Mouse (Mus musculus): ENCODE results near the gene Adrm1. TPM values are rescaled to one million over a fixed set of nuclear protein-coding genes. Genes with fewer than 3 reads are reported as not detected.
"Not testable (repeated sequence)": the region's sequence is repeated elsewhere in the genome, so short reads cannot be mapped to it uniquely, and the experiment has no call there.

Adrm1 gene
- polyA plus RNA-seq, 1 experiment from 2014 or later = 165 TPM

GRCm38 (mm10) chr2:180165855-180166254 is 5.4 kb upstream of the Adrm1 start:
- no peaks in the 10 kb centered on the region for H3K9me3 ChIP-seq
- no peak for ATAC-seq (ENCODE audit: insufficient number of reproducible peaks, low FRiP score, low TSS enrichment, low read depth)
- 81% methylated on average over 2 of the region's 2 CpGs for WGBS

GRCm38 (mm10) chr2:180166869-180167268 is 4.4 kb upstream of the Adrm1 start:
- Histone ChIP-seq H3K36me3 (peaks cover 24% of the 10 kb centered on the region), H3K4me1 (peaks cover 8% of the 10 kb centered on the region; the same call in 1 of the 2 replicates), H3K4me2 (no peak overlapping the region), H3K9me3 (no peaks in the 10 kb centered on the region), H3K9ac (no peak overlapping the region), H3K27ac (no peak overlapping the region), H3K4me3 (no peak overlapping the region), H3K27me3 (no peaks in the 10 kb centered on the region)
- ATAC-seq (ENCODE audit: insufficient number of reproducible peaks, low FRiP score, low TSS enrichment, low read depth) = no peak
- WGBS = 72% methylated on average over 2 of the region's 2 CpGs

More at GRCm38 (mm10) chr2:180165855-180166254, 5.4 kb upstream of the Adrm1 start:
- Histone ChIP-seq H3K27ac (no peak overlapping the region), H3K4me2 (no peak overlapping the region), H3K9ac (no peak overlapping the region), H3K36me3 (peaks cover 34% of the 10 kb centered on the region), H3K27me3 (no peaks in the 10 kb centered on the region), H3K4me3 (no peak overlapping the region), H3K4me1 (peaks cover 5% of the 10 kb centered on the region; the same call in 1 of the 2 replicates)

- 75% methylated on average over 11 of the region's 11 CpGs for WGBS
- H3K27me3 ChIP-seq = no peaks in the 10 kb centered on the region
- H3K9ac ChIP-seq = no peak overlapping the region
- H3K4me2 ChIP-seq = peak overlapping the region; percentile 63
- H3K9me3 ChIP-seq = no peaks in the 10 kb centered on the region
- peaks cover 24% of the 10 kb centered on the region for H3K36me3 ChIP-seq
- ATAC-seq (ENCODE audit: insufficient number of reproducible peaks, low FRiP score, low TSS enrichment, low read depth) = no peak
- peak overlapping the region; percentile 71; the same call in 1 of the 2 replicates for H3K27ac ChIP-seq
- H3K4me3 ChIP-seq = no peak overlapping the region
- H3K4me1 ChIP-seq = peaks cover 27% of the 10 kb centered on the region
Measured at GRCm38 (mm10) chr2:180170151-180170805, 1.0 kb upstream of the Adrm1 start.

- H3K4me1 ChIP-seq = peaks cover 27% of the 10 kb centered on the region
- peak overlapping the region; percentile 90 for H3K4me2 ChIP-seq
- H3K27me3 ChIP-seq = no peaks in the 10 kb centered on the region
- peaks cover 35% of the 10 kb centered on the region for H3K36me3 ChIP-seq
- ATAC-seq (ENCODE audit: insufficient number of reproducible peaks, low FRiP score, low TSS enrichment, low read depth) = peak; percentile 66
- H3K9me3 ChIP-seq = no peaks in the 10 kb centered on the region
- peak overlapping the region; percentile 100 for H3K4me3 ChIP-seq
- WGBS = under 1% methylated on average over 80 of the region's 80 CpGs
- peak overlapping the region; percentile 94 for H3K9ac ChIP-seq
- H3K27ac ChIP-seq = peak overlapping the region; percentile 93
Measured at GRCm38 (mm10) chr2:180171522-180172070, 311 bp downstream of the Adrm1 start.

GRCm38 (mm10) chr2:180172152-180172551 is 867 bp downstream of the Adrm1 start:
- H3K9me3 ChIP-seq = no peaks in the 10 kb centered on the region
- H3K4me2 ChIP-seq = peak overlapping the region; percentile 90
- H3K36me3 ChIP-seq = peaks cover 41% of the 10 kb centered on the region
- 0 out of 2 replicates have a peak overlapping the region, but pooled peaks have one; percentile 2 for H3K27ac ChIP-seq
- peak overlapping the region; percentile 100 for H3K4me3 ChIP-seq
- ATAC-seq (ENCODE audit: insufficient number of reproducible peaks, low FRiP score, low TSS enrichment, low read depth) = no peak
- H3K27me3 ChIP-seq = no peaks in the 10 kb centered on the region
- 6% methylated on average over 9 of the region's 9 CpGs for WGBS
- peaks cover 27% of the 10 kb centered on the region for H3K4me1 ChIP-seq
- H3K9ac ChIP-seq = peak overlapping the region; percentile 94

- H3K27me3 ChIP-seq = no peaks in the 10 kb centered on the region
- peaks cover 51% of the 10 kb centered on the region for H3K36me3 ChIP-seq
- ATAC-seq (ENCODE audit: insufficient number of reproducible peaks, low FRiP score, low TSS enrichment, low read depth) = no peak
- H3K4me2 ChIP-seq = peak overlapping the region; percentile 90
- H3K9me3 ChIP-seq = no peaks in the 10 kb centered on the region
- H3K9ac ChIP-seq = no peak overlapping the region
- H3K27ac ChIP-seq = no peak overlapping the region
- H3K4me1 ChIP-seq = peaks cover 27% of the 10 kb centered on the region
- WGBS = 71% methylated on average over 4 of the region's 4 CpGs
- H3K4me3 ChIP-seq = 0 out of 2 replicates have a peak overlapping the region, but pooled peaks have one; percentile 1
Measured at GRCm38 (mm10) chr2:180173163-180173562, 1.9 kb downstream of the Adrm1 start.

DNA sequence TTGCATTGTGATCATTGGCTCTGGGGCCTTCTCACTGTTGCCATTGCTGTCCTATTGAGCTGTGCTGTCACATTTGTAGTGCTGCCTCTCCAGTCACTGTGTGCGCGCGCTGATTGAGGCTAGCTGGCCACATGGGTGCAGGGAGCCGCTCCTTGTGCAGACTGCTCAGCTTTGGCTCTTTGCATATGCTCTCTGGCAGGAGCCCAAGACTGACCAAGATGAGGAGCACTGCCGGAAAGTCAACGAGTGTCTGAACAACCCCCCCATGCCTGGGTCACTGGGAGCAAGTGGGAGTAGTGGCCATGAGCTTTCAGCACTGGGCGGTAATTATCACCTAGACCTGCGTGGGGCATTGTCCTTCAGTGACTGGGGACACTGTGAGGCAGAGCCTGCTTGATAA is 2.4 kb downstream of the Adrm1 start:
- not testable (repeated sequence) for H3K9me3 ChIP-seq; H3K4me3 ChIP-seq; H3K4me2 ChIP-seq; H3K27me3 ChIP-seq; ATAC-seq (ENCODE audit: insufficient number of reproducible peaks, low FRiP score, low TSS enrichment, low read depth); H3K9ac ChIP-seq; H3K27ac ChIP-seq
- Histone ChIP-seq H3K4me1 (peaks cover 27% of the 10 kb centered on the region), H3K36me3 (peaks cover 56% of the 10 kb centered on the region)
- WGBS = 90% methylated on average over 8 of the region's 8 CpGs

DNA sequence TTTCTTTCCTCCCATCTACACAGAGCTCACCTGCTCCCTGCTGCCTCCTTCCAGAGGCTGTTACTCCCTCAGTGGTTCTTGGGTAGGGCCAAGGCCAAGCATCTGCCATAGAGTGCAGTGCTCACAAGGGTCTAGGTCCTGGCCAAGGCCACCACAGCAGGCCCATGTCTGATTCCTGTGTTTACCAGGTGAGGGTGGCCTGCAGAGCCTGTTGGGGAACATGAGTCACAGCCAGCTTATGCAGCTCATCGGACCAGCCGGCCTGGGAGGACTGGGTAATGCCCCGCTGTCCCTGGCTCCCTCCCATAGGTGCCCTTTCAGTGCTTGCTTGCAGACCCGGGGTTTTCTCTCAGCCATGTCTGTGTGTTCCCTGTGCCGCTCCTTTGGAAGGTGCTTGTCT is 2.8 kb downstream of the Adrm1 start:
- Histone ChIP-seq H3K4me3 (no peak overlapping the region), H3K27me3 (no peaks in the 10 kb centered on the region), H3K4me1 (peaks cover 27% of the 10 kb centered on the region), H3K9ac (no peak overlapping the region), H3K9me3 (no peaks in the 10 kb centered on the region), H3K4me2 (no peak overlapping the region), H3K27ac (no peak overlapping the region), H3K36me3 (peaks cover 61% of the 10 kb centered on the region)
- no peak for ATAC-seq (ENCODE audit: insufficient number of reproducible peaks, low FRiP score, low TSS enrichment, low read depth)
- 92% methylated on average over 5 of the region's 5 CpGs for WGBS

GRCm38 (mm10) chr2:180175725-180176124 is 4.4 kb downstream of the Adrm1 start:
- 89% methylated on average over 7 of the region's 7 CpGs for WGBS
- ATAC-seq (ENCODE audit: insufficient number of reproducible peaks, low FRiP score, low TSS enrichment, low read depth) = no peak
- no peak overlapping the region for H3K4me3 ChIP-seq
- H3K4me1 ChIP-seq = peaks cover 23% of the 10 kb centered on the region
- H3K9ac ChIP-seq = no peak overlapping the region
- no peak overlapping the region for H3K4me2 ChIP-seq
- peaks cover 72% of the 10 kb centered on the region for H3K36me3 ChIP-seq
- H3K9me3 ChIP-seq = no peaks in the 10 kb centered on the region
- H3K27ac ChIP-seq = no peak overlapping the region
- no peaks in the 10 kb centered on the region for H3K27me3 ChIP-seq

DNA sequence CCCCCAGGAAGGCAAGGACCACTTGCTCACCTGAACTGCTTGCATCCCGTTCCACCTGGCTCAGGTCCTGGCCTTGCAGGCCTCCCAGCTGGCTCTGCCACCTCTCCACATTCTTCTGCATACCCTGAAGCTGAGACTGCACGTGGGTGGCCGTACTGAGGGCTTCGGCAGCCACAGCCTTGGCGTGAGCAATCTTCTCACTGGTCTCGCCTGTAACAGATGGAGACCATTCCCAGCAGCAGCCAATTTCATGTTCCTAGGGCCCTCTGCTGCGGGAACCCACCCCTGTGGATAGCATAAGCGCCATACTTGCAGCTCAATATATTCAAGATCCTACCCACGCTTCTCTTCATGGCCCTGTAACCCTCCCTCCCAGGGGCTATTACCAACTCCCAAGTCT is 10.3 kb downstream of the Adrm1 start:
- Histone ChIP-seq H3K27me3 (no peaks in the 10 kb centered on the region), H3K4me3 (no peak overlapping the region), H3K9ac (no peak overlapping the region), H3K4me2 (no peak overlapping the region), H3K27ac (no peak overlapping the region), H3K36me3 (peaks cover 45% of the 10 kb centered on the region), H3K4me1 (no peaks in the 10 kb centered on the region), H3K9me3 (no peaks in the 10 kb centered on the region)
- 82% methylated on average over 9 of the region's 9 CpGs for WGBS
- ATAC-seq (ENCODE audit: insufficient number of reproducible peaks, low FRiP score, low TSS enrichment, low read depth) = no peak

GRCm38 (mm10) chr2:180184011-180184751 is 12.9 kb downstream of the Adrm1 start:
- WGBS = 80% methylated on average over 24 of the region's 24 CpGs
- no peak overlapping the region for H3K27ac ChIP-seq
- peaks cover 25% of the 10 kb centered on the region; the same call in 1 of the 2 replicates for H3K36me3 ChIP-seq
- no peak overlapping the region for H3K9ac ChIP-seq
- no peak overlapping the region for H3K4me3 ChIP-seq
- H3K9me3 ChIP-seq = no peaks in the 10 kb centered on the region
- H3K4me1 ChIP-seq = no peaks in the 10 kb centered on the region
- H3K27me3 ChIP-seq = no peaks in the 10 kb centered on the region
- no peak for ATAC-seq (ENCODE audit: insufficient number of reproducible peaks, low FRiP score, low TSS enrichment, low read depth)
- H3K4me2 ChIP-seq = no peak overlapping the region

DNA sequence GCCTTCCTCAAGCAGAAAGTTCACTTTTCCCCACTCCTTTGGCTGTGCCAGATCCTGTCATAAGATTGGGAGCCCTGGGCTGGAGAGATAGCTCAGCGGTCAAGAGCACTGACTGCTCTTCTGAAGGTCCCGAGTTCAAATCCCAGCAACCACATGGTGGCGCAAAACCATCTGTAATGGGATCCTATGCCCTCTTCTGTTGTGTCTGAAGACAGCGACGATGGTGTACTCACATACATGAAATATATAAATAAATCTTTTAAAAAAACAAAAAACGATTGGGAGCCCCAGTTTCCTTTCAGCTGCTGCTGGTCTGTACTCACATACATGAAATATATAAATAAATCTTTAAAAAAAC is 13.4 kb downstream of the Adrm1 start:
- WGBS = 83% methylated on average over 6 of the region's 6 CpGs
- no peak for ATAC-seq (ENCODE audit: insufficient number of reproducible peaks, low FRiP score, low TSS enrichment, low read depth)
- Histone ChIP-seq H3K27ac (no peak overlapping the region), H3K27me3 (no peaks in the 10 kb centered on the region), H3K4me3 (no peak overlapping the region), H3K9me3 (no peaks in the 10 kb centered on the region), H3K4me1 (no peaks in the 10 kb centered on the region), H3K9ac (no peak overlapping the region), H3K4me2 (no peak overlapping the region), H3K36me3 (peaks cover 19% of the 10 kb centered on the region; the same call in 1 of the 2 replicates)
